Mouse (Mus musculus) intestine, postnatal 0 days (tissue): Measurements from ENCODE around the gene Ptprk. TPM values are rescaled to one million over a fixed set of nuclear protein-coding genes. Genes with fewer than 3 reads are reported as not detected.
A peak's percentile ranks its signal among the peaks of the same experiment; 100 is the strongest.

Source experiments
- ATAC-seq: fragments of 200-750 bp; cut with Nextera tagmentation; 2 replicates; pipeline ENCODE4 v1.8.0; 2017; ENCODE audit warnings: mild to moderate bottlenecking, moderate TSS enrichment, moderate library complexity
- H3K27ac ChIP-seq: fragments of 300-500 bp; sonication (generic); 2 replicates; pipeline ENCODE4 v1.5.1; 2014; ENCODE audit warnings: mild to moderate bottlenecking, low read depth, low read length, moderate library complexity
- H3K27me3 ChIP-seq: fragments of 300-500 bp; sonication (generic); replicated peaks from 2 replicates; pipeline ENCODE4 v1.6.1; 2014; ENCODE audit warnings: low read length, mixed read lengths; ENCODE audit not compliant: control insufficient read depth, insufficient read depth
- H3K36me3 ChIP-seq: fragments of 300-500 bp; sonication (generic); 2 replicates; pipeline ENCODE4 v1.6.1; 2014; ENCODE audit warnings: mild to moderate bottlenecking, moderate library complexity; ENCODE audit not compliant: control insufficient read depth, insufficient read depth
- H3K4me1 ChIP-seq: fragments of 300-500 bp; sonication (generic); replicated peaks from 2 replicates; pipeline ENCODE4 v1.6.1; 2014; ENCODE audit warnings: antibody characterized with exemption, low read length, mixed read lengths; ENCODE audit not compliant: control insufficient read depth, insufficient read depth
- H3K4me2 ChIP-seq: fragments of 300-500 bp; sonication (generic); replicated peaks from 2 replicates; pipeline ENCODE4 v1.6.1; 2014; ENCODE audit warnings: low read depth, mild to moderate bottlenecking, moderate library complexity
- H3K4me3 ChIP-seq: fragments of 300-500 bp; sonication (generic); 2 replicates; pipeline ENCODE4 v1.5.1; 2014; ENCODE audit warnings: low read depth, low read length
- H3K9ac ChIP-seq: fragments of 300-500 bp; sonication (generic); 2 replicates; pipeline ENCODE4 v1.6.1; 2014; ENCODE audit warnings: mild to moderate bottlenecking, low read depth, low read length
- H3K9me3 ChIP-seq: fragments of 300-500 bp; sonication (generic); 2 replicates; pipeline ENCODE4 v1.6.1; 2016; ENCODE audit warnings: mixed run types; ENCODE audit not compliant: control insufficient read depth
- CTCF ChIP-seq: sonication (generic); IDR thresholded peaks from 2 replicates; pipeline ENCODE4 v1.5.1; 2016; ENCODE audit warnings: low read depth, mild to moderate bottlenecking, control low read depth, antibody characterized with exemption, moderate library complexity
- WGBS: fragments of 180-500 bp; shearing (Covaris S2); extraction: QIAGEN DNeasy Blood & Tissue Kit; methylation state at CpG from one replicate; pipeline ENCODE4 v1.1.7; 2014; 5-methylcytosine and 5-hydroxymethylcytosine counted together
- polyA plus RNA-seq: library from polyadenylated mRNA; unstranded; fragments of >200 nt; fragmentation: Nextera tagmentation; extraction: Ambion mirVana; gene quantifications from 2 replicates; pipeline ENCODE4 v1.2.1, GENCODE M21; 2015

Gene Ptprk
- polyA plus RNA-seq, 1 experiment from 2014 or later: 29.5 TPM

DNA sequence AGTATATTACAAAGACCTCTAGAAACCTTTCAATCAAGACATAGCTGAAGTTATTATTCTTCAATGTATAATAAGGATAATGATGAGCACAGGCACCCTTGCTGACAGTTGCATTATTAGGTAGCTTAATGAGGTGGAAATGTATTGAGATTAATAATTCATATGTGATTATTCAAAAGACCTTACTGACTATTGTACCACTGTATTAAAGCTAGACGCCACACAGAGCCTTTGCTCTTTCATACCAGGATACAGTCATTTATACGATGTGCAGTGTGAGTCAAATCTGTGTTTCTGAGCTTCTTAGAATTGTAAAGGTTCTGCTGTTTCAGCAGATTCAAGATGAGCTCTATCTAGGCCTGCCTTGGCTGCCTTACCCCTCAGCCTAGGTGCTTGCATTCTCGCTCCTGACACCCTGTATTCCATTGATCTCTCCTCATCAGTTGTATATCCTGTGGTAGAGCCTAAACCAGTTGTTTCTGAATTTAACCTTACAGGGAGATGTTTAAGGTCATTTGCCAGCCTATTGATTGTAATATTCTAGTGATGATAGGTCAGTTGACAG, 489.6 kb downstream of the Ptprk start:
- H3K4me2 ChIP-seq: no peak overlapping the region
- no peaks in the 10 kb centered on the region for H3K27me3 ChIP-seq
- H3K9me3 ChIP-seq: no peaks in the 10 kb centered on the region
- H3K36me3 ChIP-seq: no peaks in the 10 kb centered on the region
- H3K4me3 ChIP-seq: no peak overlapping the region
- 93% methylated on average over 3 of the region's 3 CpGs for WGBS
- no peak for TF ChIP-seq CTCF
- H3K27ac ChIP-seq: no peak overlapping the region
- ATAC-seq: no peak
- H3K4me1 ChIP-seq: no peaks in the 10 kb centered on the region
- no peak overlapping the region for H3K9ac ChIP-seq

DNA sequence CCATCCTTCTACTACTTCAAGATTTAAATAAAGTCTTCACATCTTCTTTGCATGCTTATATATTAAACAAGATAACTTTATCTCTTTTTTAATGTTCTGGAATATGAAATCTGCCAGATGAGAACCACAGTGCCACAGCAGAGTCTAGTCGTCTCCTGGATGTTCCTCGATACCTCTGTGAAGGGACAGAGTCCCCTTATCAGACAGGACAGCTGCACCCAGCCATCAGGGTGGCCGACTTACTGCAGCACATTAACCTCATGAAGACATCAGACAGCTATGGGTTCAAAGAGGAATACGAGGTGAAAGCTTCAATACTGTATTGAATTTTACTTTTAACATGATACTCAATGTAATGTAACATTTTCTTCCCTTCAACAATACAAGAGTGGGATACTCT, 491.8 kb downstream of the Ptprk start:
- Histone ChIP-seq H3K27ac (no peak overlapping the region), H3K4me2 (no peak overlapping the region), H3K4me1 (no peaks in the 10 kb centered on the region), H3K9ac (no peak overlapping the region), H3K36me3 (peaks cover 4% of the 10 kb centered on the region; the same call in 1 of the 2 replicates), H3K4me3 (no peak overlapping the region), H3K9me3 (no peaks in the 10 kb centered on the region), H3K27me3 (no peaks in the 10 kb centered on the region)
- TF ChIP-seq CTCF: no peak
- ATAC-seq: no peak
- WGBS: 78% methylated on average over 4 of the region's 4 CpGs

DNA sequence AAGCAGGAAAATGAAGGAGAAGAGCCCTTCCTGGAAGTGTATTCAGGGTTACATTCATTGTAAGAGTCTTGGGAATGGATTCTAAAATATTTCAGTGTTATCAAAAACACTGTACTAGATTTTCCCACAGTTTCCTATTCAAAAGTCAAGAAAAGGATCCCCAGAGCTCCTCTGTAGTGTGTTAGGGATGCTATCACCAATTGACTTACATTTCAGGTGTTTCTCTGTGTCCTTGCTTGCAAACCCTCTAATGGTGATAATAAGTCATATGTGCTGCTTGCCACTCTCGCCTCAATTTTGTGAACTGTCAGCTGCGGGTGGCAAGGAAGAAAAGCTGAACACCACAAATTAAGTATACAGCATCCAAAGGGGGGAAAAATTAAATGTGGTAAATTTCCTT, 492.2 kb downstream of the Ptprk start:
- no peak for ATAC-seq
- Histone ChIP-seq H3K9me3 (no peaks in the 10 kb centered on the region), H3K27ac (no peak overlapping the region), H3K36me3 (peaks cover 4% of the 10 kb centered on the region; the same call in 1 of the 2 replicates), H3K4me3 (no peak overlapping the region), H3K4me1 (no peaks in the 10 kb centered on the region), H3K9ac (no peak overlapping the region), H3K4me2 (no peak overlapping the region), H3K27me3 (no peaks in the 10 kb centered on the region)
- WGBS: 93% methylated on average over 2 of the region's 2 CpGs
- no peak for TF ChIP-seq CTCF

DNA sequence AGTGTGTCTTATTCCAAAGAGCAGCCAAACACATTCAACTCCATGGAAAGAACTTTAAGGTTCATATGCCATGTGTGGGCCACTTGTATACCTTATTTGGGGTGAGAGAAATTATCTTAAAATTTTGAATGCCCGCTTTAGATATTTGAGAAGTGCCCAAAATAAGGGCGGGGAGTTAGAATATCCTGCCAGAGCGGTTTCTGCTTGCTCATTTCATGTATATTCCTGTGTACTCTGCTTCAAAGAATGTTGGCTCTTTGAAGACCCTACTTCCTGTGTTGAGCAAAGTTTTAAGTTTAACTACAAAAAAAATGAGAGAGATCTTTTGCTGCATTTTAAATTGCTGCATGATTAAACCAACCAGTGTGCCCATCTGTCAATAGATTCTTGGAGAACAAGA, 492.8 kb downstream of the Ptprk start:
- Histone ChIP-seq H3K4me2 (no peak overlapping the region), H3K27me3 (no peaks in the 10 kb centered on the region), H3K36me3 (peaks cover 4% of the 10 kb centered on the region; the same call in 1 of the 2 replicates), H3K9ac (no peak overlapping the region), H3K4me3 (no peak overlapping the region), H3K27ac (no peak overlapping the region), H3K9me3 (no peaks in the 10 kb centered on the region), H3K4me1 (no peaks in the 10 kb centered on the region)
- TF ChIP-seq CTCF: no peak
- 95% methylated on average over 3 of the region's 3 CpGs for WGBS
- no peak for ATAC-seq

DNA sequence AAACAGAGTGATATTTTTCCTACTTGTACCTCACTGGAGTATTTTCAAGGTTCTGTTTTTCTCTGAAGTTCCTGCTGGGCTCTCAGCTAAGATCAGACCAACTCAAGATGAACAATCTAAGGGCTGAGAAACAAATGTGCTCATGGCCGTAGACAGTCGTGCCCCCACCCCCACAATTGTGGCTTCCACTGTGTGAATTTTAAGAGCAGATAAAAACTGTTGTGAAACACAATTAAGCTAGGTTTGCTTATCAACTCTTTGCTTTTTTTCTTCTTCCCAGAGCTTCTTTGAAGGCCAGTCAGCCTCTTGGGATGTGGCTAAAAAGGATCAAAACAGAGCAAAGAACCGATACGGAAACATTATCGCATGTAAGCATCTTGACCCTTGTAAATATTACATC, 493.4 kb downstream of the Ptprk start:
- Histone ChIP-seq H3K4me3 (no peak overlapping the region), H3K36me3 (peaks cover 4% of the 10 kb centered on the region; the same call in 1 of the 2 replicates), H3K9ac (no peak overlapping the region), H3K9me3 (no peaks in the 10 kb centered on the region), H3K4me2 (no peak overlapping the region), H3K27ac (no peak overlapping the region), H3K4me1 (no peaks in the 10 kb centered on the region), H3K27me3 (no peaks in the 10 kb centered on the region)
- 95% methylated on average over 5 of the region's 5 CpGs for WGBS
- no peak for TF ChIP-seq CTCF
- no peak for ATAC-seq

DNA sequence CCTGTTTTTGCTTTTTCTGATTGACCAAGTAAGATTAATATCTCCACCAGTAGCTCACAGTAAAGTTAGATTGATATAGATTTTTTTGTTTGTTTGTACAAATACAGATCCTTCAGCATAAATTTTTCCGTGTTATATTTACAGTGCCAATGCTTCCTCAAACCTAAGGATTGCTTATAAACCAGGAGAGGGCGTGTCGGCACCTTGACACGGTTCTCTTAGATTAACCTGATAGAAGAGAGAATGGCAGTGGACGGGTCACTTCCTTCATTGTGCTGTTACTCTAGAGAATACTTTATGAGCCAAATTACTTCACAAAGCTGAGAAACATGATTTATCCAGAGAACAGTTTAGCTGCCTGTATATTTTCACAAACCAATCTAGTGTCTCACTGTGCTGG, 505.0 kb downstream of the Ptprk start:
- Histone ChIP-seq H3K4me1 (no peaks in the 10 kb centered on the region), H3K9ac (no peak overlapping the region), H3K36me3 (peaks cover 15% of the 10 kb centered on the region), H3K9me3 (no peaks in the 10 kb centered on the region), H3K4me3 (no peak overlapping the region), H3K27me3 (no peaks in the 10 kb centered on the region), H3K27ac (no peak overlapping the region), H3K4me2 (no peak overlapping the region)
- TF ChIP-seq CTCF: peak; percentile 20; the same call in 1 of the 2 replicates
- 46% methylated on average over 5 of the region's 5 CpGs for WGBS
- no peak for ATAC-seq
